Mouse (Mus musculus) frontal cortex, adult (tissue): ENCODE measurements at regions not wholly inside any gene's neighbourhood (a gene's known extent, or its start where the extent isn't known, plus 50 kb on each side); places are given as distances from the start of the nearest gene placed in this dataset.
A peak's percentile ranks its signal among the peaks of the same experiment; 100 is the strongest.

Experiments used
- ATAC-seq: cut with Nextera tagmentation; 2 replicates; pipeline ENCODE4 v1.9.2; 2017; ENCODE audit warnings: mild to moderate bottlenecking, moderate library complexity, mixed read lengths; ENCODE audit not compliant: low TSS enrichment

GRCm38 (mm10) chr16:87069294-87069693 is 284.7 kb upstream of the N6amt1 start:
- ATAC-seq: no peak

GRCm38 (mm10) chr16:87067981-87068380 is 286.0 kb upstream of the N6amt1 start:
- ATAC-seq: no peak

GRCm38 (mm10) chr16:87067523-87067922 is 286.5 kb upstream of the N6amt1 start:
- ATAC-seq: no peak

GRCm38 (mm10) chr16:87060473-87060872 is 293.5 kb upstream of the N6amt1 start:
- no peak for ATAC-seq

GRCm38 (mm10) chr16:87049741-87050383 is 304.1 kb upstream of the N6amt1 start:
- ATAC-seq: no peak

- no peak for ATAC-seq
These were observed 309.0 kb upstream of the N6amt1 start for GRCm38 (mm10) chr16:87044773-87045561.

GRCm38 (mm10) chr16:87043689-87044088 is 310.3 kb upstream of the N6amt1 start:
- ATAC-seq: no peak

GRCm38 (mm10) chr16:87040366-87040765 is 313.6 kb upstream of the N6amt1 start:
- ATAC-seq: no peak

- ATAC-seq: no peak
These were observed 314.1 kb upstream of the N6amt1 start for GRCm38 (mm10) chr16:87039861-87040260.

GRCm38 (mm10) chr16:87037061-87037460 is 316.9 kb upstream of the N6amt1 start:
- no peak for ATAC-seq

GRCm38 (mm10) chr16:87031836-87032235 is 322.1 kb upstream of the N6amt1 start:
- 0 out of 2 replicates have a peak, but pooled peaks have one; percentile 44 for ATAC-seq

GRCm38 (mm10) chr16:87028516-87029145 is 325.4 kb upstream of the N6amt1 start:
- ATAC-seq: no peak

GRCm38 (mm10) chr16:87027621-87028020 is 326.4 kb upstream of the N6amt1 start:
- ATAC-seq: no peak

GRCm38 (mm10) chr16:87022041-87022440 is 331.9 kb upstream of the N6amt1 start:
- 0 out of 2 replicates have a peak, but pooled peaks have one; percentile 27 for ATAC-seq

- no peak for ATAC-seq
These were observed 336.8 kb upstream of the N6amt1 start for GRCm38 (mm10) chr16:87017107-87017670.

- no peak for ATAC-seq
These were observed 352.4 kb upstream of the N6amt1 start for GRCm38 (mm10) chr16:87001579-87001978.

- ATAC-seq: peak; percentile 27; the same call in 1 of the 2 replicates
These were observed 352.9 kb upstream of the N6amt1 start for GRCm38 (mm10) chr16:87001135-87001534.

GRCm38 (mm10) chr16:86971691-86972090 is 382.3 kb upstream of the N6amt1 start:
- peak; percentile 93 for ATAC-seq

GRCm38 (mm10) chr16:86949681-86950080 is 404.3 kb upstream of the N6amt1 start:
- ATAC-seq: no peak

- ATAC-seq: no peak
These were observed 408.3 kb upstream of the N6amt1 start for GRCm38 (mm10) chr16:86945531-86946144.

GRCm38 (mm10) chr16:86945058-86945457 is 408.9 kb upstream of the N6amt1 start:
- no peak for ATAC-seq

GRCm38 (mm10) chr16:86934989-86935388 is 419.0 kb upstream of the N6amt1 start:
- no peak for ATAC-seq
